Mouse (Mus musculus) ovary, postnatal 10 days (tissue): ENCODE results near the gene Dgkh.
"Not testable (repeated sequence)": the region's sequence is repeated elsewhere in the genome, so short reads cannot be mapped to it uniquely, and the experiment has no call there.

Source experiments
- DNase-seq: peaks from one replicate; pipeline ENCODE4 v3.0.0; 2022; ENCODE audit warnings: low spot score

Gene Dgkh

GRCm38 (mm10) chr14:78627516-78628275, 104.9 kb downstream of the Dgkh start:
- DNase-seq, result no peak

DNA sequence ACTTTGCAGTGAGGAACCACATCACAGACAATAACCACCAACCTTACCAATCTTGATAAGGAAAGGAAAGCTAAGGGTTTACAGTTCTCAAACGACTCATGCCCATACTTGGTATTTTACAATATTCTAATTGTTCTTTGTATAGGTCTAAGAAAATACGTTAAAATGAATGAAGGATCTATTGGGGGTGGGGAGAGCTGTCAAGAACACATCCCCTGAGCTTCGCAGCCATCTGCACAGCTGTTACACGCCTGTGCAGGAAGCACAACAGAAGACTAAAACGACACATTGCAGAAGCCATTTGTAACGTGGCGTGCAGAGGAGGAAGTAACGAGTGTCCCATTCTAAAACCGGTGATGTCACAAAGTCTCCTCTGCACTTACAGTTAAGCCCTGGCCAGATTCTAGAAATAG, 113.7 kb downstream of the Dgkh start:
- no peak for DNase-seq

DNA sequence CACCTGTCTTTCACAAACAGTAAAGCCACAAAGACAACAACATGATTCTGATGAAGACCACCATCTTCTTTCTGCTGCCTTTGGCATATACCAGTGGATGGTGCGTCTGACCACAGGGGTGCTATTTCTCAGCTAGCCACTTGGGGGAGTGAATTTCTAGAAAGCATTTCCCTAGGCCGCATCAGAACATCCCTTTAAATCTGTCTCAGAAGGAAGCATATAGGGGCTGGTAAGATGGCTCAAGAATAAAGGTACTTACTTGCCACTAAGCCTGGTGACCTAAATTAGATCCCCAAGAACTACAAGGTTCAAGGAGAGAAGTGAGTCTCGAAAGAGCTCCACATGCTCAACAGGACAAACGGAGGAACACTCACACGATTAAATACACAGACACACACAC, 119.0 kb downstream of the Dgkh start:
- DNase-seq, result no peak

- no peak for DNase-seq
Measured at GRCm38 (mm10) chr14:78612111-78612788, 120.3 kb downstream of the Dgkh start.

DNA sequence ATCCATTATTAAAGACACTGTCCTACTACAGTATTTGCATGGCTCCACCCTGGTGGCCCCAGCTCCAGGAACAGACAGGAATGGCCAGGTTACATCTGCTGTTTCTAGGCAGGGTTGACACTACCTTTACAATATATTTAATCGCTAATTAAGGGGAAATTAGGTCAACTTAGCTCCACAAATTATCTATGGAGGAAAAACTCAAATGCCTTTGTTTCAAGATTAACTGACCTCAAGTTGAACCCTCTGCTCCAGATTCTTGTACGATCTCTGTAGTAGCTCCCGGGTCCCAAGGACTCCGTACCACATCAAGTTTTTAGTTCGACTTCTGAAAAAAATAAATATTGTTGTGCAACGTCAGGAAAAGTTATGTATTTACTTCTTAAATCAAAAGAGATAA, 137.7 kb downstream of the Dgkh start:
- no peak for DNase-seq

GRCm38 (mm10) chr14:78592965-78593364, 139.6 kb downstream of the Dgkh start:
- no peak for DNase-seq

- DNase-seq, result no peak
Measured at GRCm38 (mm10) chr14:78590335-78590734, 142.2 kb downstream of the Dgkh start.

GRCm38 (mm10) chr14:78584222-78584621, 148.4 kb downstream of the Dgkh start:
- DNase-seq, result no peak

DNA sequence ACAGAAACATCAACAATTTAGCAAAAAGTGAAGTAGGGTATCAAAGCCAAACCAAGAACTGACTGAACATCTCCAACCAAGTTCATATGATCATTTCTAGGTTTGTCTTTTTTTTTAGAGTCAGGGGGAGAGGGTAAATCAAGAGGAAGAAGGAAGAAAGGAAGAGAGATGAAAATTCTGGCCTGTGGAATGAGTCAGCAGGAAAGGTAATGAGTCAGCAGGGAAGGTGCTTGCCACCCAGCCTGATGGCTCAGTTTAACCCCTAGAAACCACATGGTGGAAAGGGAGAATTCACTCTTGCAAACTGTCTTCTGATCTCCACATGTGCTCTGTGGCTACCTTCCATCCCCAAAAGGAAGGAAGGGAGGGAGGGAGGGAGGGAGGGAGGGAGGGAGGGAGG, 149.4 kb downstream of the Dgkh start:
- no peak for DNase-seq

DNA sequence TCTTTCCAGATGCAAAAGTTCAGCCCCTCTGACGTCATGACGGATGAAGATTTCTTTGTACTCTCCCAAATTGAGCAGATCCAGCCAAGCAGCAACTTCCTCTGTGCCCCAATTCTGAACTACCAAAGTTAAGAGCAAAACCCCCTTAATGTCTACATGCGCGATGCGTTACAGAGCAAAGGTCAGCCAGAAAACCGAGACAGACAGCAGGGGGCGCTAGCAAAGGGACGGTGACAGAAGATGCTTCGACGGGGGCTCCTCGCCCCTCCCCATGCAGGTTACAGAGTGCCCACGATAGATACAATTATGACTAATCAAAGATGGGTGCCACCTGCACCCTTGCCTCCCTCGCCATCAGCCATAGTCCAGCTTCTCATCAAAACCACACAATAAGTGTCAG, 156.7 kb downstream of the Dgkh start:
- no peak for DNase-seq

- DNase-seq, result no peak
Measured at GRCm38 (mm10) chr14:78568410-78568809, 164.2 kb downstream of the Dgkh start.

GRCm38 (mm10) chr14:78566431-78566830, 166.1 kb downstream of the Dgkh start:
- DNase-seq, result no peak

- DNase-seq, result no peak
Measured at GRCm38 (mm10) chr14:78564292-78564691, 168.3 kb downstream of the Dgkh start.

GRCm38 (mm10) chr14:78563211-78563610, 169.4 kb downstream of the Dgkh start:
- no peak for DNase-seq

GRCm38 (mm10) chr14:78562121-78562520, 170.5 kb downstream of the Dgkh start:
- no peak for DNase-seq

DNA sequence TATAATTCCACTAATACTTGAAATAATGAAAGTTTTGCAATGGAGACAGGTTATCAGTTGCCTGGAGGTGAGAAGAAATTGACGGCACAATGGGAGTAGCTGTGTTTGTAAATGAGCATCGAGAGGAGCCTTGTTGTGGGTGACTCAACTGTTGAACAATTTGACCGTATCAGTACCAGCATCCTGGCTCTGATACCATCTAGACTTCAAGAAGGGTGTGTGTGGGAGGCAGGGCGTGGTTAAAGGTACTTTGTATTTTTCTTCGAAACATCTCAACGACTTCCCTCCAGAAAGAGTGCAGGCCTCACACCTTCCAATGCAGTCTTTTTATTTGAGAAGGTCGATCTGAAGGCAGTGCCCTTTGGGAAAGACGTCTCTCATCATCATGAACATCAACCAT, 173.5 kb downstream of the Dgkh start:
- DNase-seq, result no peak

DNA sequence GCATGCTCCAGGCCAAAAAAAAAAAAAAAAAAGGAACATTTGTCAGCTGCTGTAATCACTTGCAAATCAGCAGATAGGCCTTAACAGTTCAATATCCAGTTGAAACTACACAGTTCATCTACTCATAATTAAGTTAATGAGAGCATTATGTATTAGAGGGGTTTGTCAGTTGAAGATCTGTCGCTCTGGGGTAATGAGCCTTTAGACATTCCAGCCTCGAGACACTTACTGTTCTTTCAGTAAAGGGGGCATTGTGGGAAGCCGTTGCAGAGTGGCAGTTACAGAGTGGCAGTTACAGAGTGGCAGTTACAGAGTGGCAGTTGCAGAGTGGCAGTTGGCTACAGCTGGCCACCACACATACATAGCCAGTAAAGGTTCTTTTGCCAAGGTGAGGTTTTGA, 177.7 kb downstream of the Dgkh start:
- not testable (repeated sequence) for DNase-seq

- DNase-seq, result no peak
Measured at GRCm38 (mm10) chr14:78553661-78554060, 178.9 kb downstream of the Dgkh start.

- no peak for DNase-seq
Measured at GRCm38 (mm10) chr14:78548807-78549206, 183.8 kb downstream of the Dgkh start.

- no peak for DNase-seq
Measured at GRCm38 (mm10) chr14:78541319-78541718, 191.3 kb downstream of the Dgkh start.

GRCm38 (mm10) chr14:78539821-78540220, 192.8 kb downstream of the Dgkh start:
- DNase-seq, result no peak

- DNase-seq, result no peak
Measured at GRCm38 (mm10) chr14:78538572-78539320, 193.8 kb downstream of the Dgkh start.

DNA sequence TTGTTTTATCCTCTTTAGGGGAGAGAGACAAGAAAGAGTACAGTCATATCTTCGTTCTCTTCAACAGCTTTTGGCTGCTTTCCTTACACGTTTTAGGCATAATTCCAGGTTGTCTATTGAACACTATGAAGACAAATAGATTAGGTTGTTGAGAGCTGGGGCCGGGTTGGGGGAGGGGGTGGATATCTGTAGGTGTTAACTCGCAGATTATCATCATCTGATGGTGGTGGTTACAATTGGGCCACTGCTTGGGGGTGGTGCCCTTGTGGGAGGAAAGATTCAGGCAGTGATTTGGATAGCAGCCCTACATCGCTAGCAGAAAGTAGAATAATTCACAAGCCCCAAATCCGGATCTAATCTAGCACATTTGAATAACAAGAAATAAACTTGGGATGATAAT, 195.0 kb downstream of the Dgkh start:
- DNase-seq, result no peak
